In the genomic region with DNA sequence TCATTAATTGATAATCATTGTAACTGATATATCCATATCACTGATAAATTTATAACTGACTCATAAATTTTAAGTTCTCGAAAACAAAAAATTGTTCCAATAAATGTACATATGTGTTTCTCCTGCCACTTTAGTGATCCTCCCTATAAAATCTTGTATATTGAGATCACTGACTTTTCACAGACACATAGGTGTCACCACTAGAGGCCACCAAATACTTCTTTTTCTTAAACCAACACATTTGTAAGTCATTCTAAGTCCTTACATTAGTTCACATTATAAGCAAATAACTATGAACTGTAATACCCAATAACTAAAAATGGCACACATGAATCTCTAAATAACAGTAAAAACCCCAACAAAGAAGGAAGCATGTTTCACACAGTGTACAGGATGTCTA, we compare ENCODE assay signal across 9 mouse cellular contexts.
A peak's percentile ranks its signal among the peaks of the same experiment; 100 is the strongest.
DNase-seq lines count a peak whose midpoint lies in the region; ATAC-seq lines count a peak whose summit lies in the region.
"Had no signal": no experiment of that assay in that cellular context is flagged by ENCODE, and none has a peak within 500 bp of the region (broad histone marks: within the 10 kb centered on the region; RNA-seq: fewer than 3 reads in every experiment).

No protein-coding gene starts in this region.

- DNase-seq in frontal cortex, postnatal 36 days (ENCODE audit: low spot score in 2 of 2) = no peak
- peak; percentile 17 to 26 for DNase-seq in left cerebral cortex, postnatal 14 days (ENCODE audit: low spot score in 2 of 2)
- DNase-seq in left cerebral cortex, postnatal 10 days (ENCODE audit: extremely low spot score in 1 of 2, low spot score in 2 of 2) = no peak
- DNase-seq in MN1 (ENCODE audit: low spot score) = peak; percentile 47
- peak; percentile 26 for DNase-seq in lung, postnatal 25 days (ENCODE audit: low spot score)
- DNase-seq in neural tube, embryonic 10.5 days (ENCODE audit: extremely low spot score, low spot score) = no peak
- DNase-seq in adrenal gland, postnatal 14 days = no peak

- intact Hi-C loops in left cerebral cortex, postnatal 14 days (cut with DNase I) = loop anchor here (1.0 kb wide), 1 partner anchor 82 kb away; no protein-coding TSS in a partner anchor
- intact Hi-C loops in left cerebral cortex, postnatal 10 days (cut with DNase I) = loop anchor here (2.0 kb wide), 1 partner anchor 83 kb away; no protein-coding TSS in a partner anchor

- ATAC-seq in frontal cortex, adult (ENCODE audit: low TSS enrichment) = peak; percentile 64; the same call in 1 of the 2 replicates
- ATAC-seq: forebrain, embryonic 16.5 days had no signal

Comparison
In these comparisons a context has a peak if more than half of its experiments do, and no peak if none do; other contexts are left out.
1. DNase-seq: peak in left cerebral cortex, postnatal 14 days (2 of 2), MN1 (single experiment) and lung, postnatal 25 days (single experiment); none in frontal cortex, postnatal 36 days (0 of 2), left cerebral cortex, postnatal 10 days (0 of 2), neural tube, embryonic 10.5 days (single experiment) and adrenal gland, postnatal 14 days (single experiment).